Mouse (Mus musculus): ENCODE measurements around the gene Usp4.

GRCm38 (mm10) chr9:108441236-108441919 lies 93.7 kb downstream of the Usp4 start:
- TF ChIP-seq CTCF (conservative IDR thresholded peaks at IDR 0.05; ENCODE audit: insufficient read depth, insufficient read length, low read depth, low read length) (no peak), POLR2A (IDR thresholded peaks at IDR 0.05; ENCODE audit: low read depth, low read length) (no peak)

All from kidney, adult 2 months (tissue).